Mouse (Mus musculus): ENCODE measurements around the gene Dock4. TPM values are rescaled to one million over a fixed set of nuclear protein-coding genes. Genes with fewer than 3 reads are reported as not detected.

The Dock4 gene
- polyA plus RNA-seq, 1 experiment from 2014 or later = 12.6 TPM

DNA sequence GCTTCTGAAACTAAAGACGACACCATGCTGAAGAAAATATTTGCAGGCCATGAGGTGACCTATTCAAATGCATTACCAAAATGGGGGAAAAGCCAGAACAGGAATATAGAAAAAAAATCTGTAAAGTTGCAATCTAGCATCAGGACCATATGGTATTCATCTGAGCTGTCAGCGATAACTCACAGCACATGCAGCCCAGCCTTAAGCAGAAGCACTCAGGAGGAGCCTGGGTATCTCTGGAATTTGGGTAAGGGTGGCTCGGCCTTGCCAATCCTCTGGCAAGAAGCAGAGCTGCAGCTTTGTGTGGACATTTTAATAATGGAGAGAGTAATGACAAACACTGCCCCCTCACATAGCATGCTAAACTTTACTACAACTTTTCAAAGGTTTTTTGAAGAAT lies 15.8 kb upstream of the Dock4 start:
- DNase-seq (ENCODE audit: low spot score, missing footprints) (no peak), ATAC-seq (ENCODE audit: low FRiP score) (no peak)
- 75% methylated on average over 3 of the region's 3 CpGs for WGBS
- no peak overlapping the region for H3K4me2 ChIP-seq
- no peak overlapping the region for H3K27ac ChIP-seq (ENCODE audit: low read depth, low read length)
- H3K36me3 ChIP-seq (ENCODE audit: control insufficient read depth, insufficient read depth, low read length) = no peaks in the 10 kb centered on the region
- H3K9ac ChIP-seq (ENCODE audit: low read length) = no peak overlapping the region
- no peak overlapping the region for H3K4me3 ChIP-seq (ENCODE audit: low read depth, low read length)
- H3K4me1 ChIP-seq (ENCODE audit: control insufficient read depth, insufficient read depth, low read length) = peaks cover 9% of the 10 kb centered on the region
- H3K27me3 ChIP-seq (ENCODE audit: control insufficient read depth, insufficient read depth, low read length) = no peaks in the 10 kb centered on the region
- no peaks in the 10 kb centered on the region for H3K9me3 ChIP-seq (ENCODE audit: control insufficient read depth, low read length)

DNA sequence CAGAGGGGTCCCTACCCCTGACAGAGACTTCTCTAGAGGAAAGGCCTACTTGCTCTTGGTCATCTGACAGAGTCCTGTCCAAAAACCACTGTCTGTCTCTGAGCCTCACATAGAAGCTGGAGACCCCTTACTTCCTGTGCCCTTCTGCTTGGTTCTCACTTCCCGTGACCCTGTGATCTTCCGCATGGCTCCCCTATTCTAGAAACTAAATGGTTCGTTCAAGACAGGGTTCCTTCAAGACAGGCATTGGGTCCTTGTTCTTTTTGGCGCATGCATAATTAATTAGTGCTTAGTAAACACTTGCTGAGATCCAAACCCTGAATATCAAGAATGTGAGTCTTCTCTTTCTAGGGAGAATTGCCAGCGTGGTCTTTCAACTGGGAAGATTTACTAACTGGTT lies 14.7 kb upstream of the Dock4 start:
- no peaks in the 10 kb centered on the region for H3K36me3 ChIP-seq (ENCODE audit: control insufficient read depth, insufficient read depth, low read length)
- H3K27ac ChIP-seq (ENCODE audit: low read depth, low read length) = no peak overlapping the region
- H3K4me2 ChIP-seq = no peak overlapping the region
- H3K4me1 ChIP-seq (ENCODE audit: control insufficient read depth, insufficient read depth, low read length) = peaks cover 9% of the 10 kb centered on the region
- WGBS = 50% methylated on average over 5 of the region's 5 CpGs
- no peak overlapping the region for H3K9ac ChIP-seq (ENCODE audit: low read length)
- H3K27me3 ChIP-seq (ENCODE audit: control insufficient read depth, insufficient read depth, low read length) = no peaks in the 10 kb centered on the region
- no peak overlapping the region for H3K4me3 ChIP-seq (ENCODE audit: low read depth, low read length)
- DNase-seq (ENCODE audit: low spot score, missing footprints) (no peak), ATAC-seq (ENCODE audit: low FRiP score) (peak; percentile 58; the same call in 1 of the 2 replicates)
- no peaks in the 10 kb centered on the region for H3K9me3 ChIP-seq (ENCODE audit: control insufficient read depth, low read length)

DNA sequence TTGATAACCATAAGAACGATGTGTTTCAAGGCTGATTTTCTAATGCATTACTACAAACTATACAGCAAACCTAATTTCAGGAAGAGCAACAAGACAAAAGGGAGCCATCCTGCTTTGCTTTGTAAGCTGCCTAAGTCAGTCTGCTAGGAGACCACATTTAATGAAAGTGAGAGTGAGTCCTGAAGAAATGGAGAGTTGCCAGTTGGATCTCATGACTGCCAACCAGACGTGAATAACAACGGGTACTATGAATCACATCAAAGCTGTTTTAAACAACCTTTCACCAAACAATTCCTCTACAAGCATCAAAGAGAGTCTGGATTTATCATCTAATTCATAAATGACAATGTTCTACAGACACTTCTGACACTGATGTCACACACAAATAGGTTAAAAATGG lies 11.7 kb upstream of the Dock4 start:
- Histone ChIP-seq H3K9ac (ENCODE audit: low read length) (no peak overlapping the region), H3K4me3 (ENCODE audit: low read depth, low read length) (no peak overlapping the region), H3K27ac (ENCODE audit: low read depth, low read length) (no peak overlapping the region), H3K27me3 (ENCODE audit: control insufficient read depth, insufficient read depth, low read length) (no peaks in the 10 kb centered on the region), H3K4me1 (ENCODE audit: control insufficient read depth, insufficient read depth, low read length) (peaks cover 16% of the 10 kb centered on the region), H3K36me3 (ENCODE audit: control insufficient read depth, insufficient read depth, low read length) (no peaks in the 10 kb centered on the region), H3K9me3 (ENCODE audit: control insufficient read depth, low read length) (no peaks in the 10 kb centered on the region), H3K4me2 (no peak overlapping the region)
- DNase-seq (ENCODE audit: low spot score, missing footprints) (no peak), ATAC-seq (ENCODE audit: low FRiP score) (no peak)
- 64% methylated on average over 3 of the region's 3 CpGs for WGBS

GRCm38 (mm10) chr12:40438049-40438448 lies 7.7 kb upstream of the Dock4 start:
- Histone ChIP-seq H3K4me2 (no peak overlapping the region), H3K4me3 (ENCODE audit: low read depth, low read length) (no peak overlapping the region), H3K9me3 (ENCODE audit: control insufficient read depth, low read length) (no peaks in the 10 kb centered on the region), H3K36me3 (ENCODE audit: control insufficient read depth, insufficient read depth, low read length) (no peaks in the 10 kb centered on the region), H3K27me3 (ENCODE audit: control insufficient read depth, insufficient read depth, low read length) (no peaks in the 10 kb centered on the region), H3K4me1 (ENCODE audit: control insufficient read depth, insufficient read depth, low read length) (peaks cover 9% of the 10 kb centered on the region), H3K9ac (ENCODE audit: low read length) (no peak overlapping the region), H3K27ac (ENCODE audit: low read depth, low read length) (no peak overlapping the region)
- ATAC-seq (ENCODE audit: low FRiP score) (no peak), DNase-seq (ENCODE audit: low spot score, missing footprints) (no peak)
- WGBS = 10% methylated on average over 2 of the region's 2 CpGs

GRCm38 (mm10) chr12:40445206-40445605 lies 546 bp upstream of the Dock4 start:
- H3K4me3 ChIP-seq (ENCODE audit: low read depth, low read length) = peak overlapping the region; percentile 63
- ATAC-seq (ENCODE audit: low FRiP score) = peak; percentile 2
- no peak overlapping the region for H3K27ac ChIP-seq (ENCODE audit: low read depth, low read length)
- DNase-seq (ENCODE audit: low spot score, missing footprints) = peak; percentile 94
- no peaks in the 10 kb centered on the region for H3K9me3 ChIP-seq (ENCODE audit: control insufficient read depth, low read length)
- peaks cover 14% of the 10 kb centered on the region for H3K4me1 ChIP-seq (ENCODE audit: control insufficient read depth, insufficient read depth, low read length)
- no peaks in the 10 kb centered on the region for H3K36me3 ChIP-seq (ENCODE audit: control insufficient read depth, insufficient read depth, low read length)
- peak overlapping the region; percentile 79 for H3K4me2 ChIP-seq
- peak overlapping the region; percentile 60 for H3K9ac ChIP-seq (ENCODE audit: low read length)
- no peaks in the 10 kb centered on the region for H3K27me3 ChIP-seq (ENCODE audit: control insufficient read depth, insufficient read depth, low read length)
- 1% methylated on average over 16 of the region's 16 CpGs for WGBS

- ATAC-seq (ENCODE audit: low FRiP score) = peak; percentile 54
- WGBS = under 1% methylated on average over 43 of the region's 44 CpGs
- no peaks in the 10 kb centered on the region for H3K36me3 ChIP-seq (ENCODE audit: control insufficient read depth, insufficient read depth, low read length)
These were observed 964 bp downstream of the Dock4 start for GRCm38 (mm10) chr12:40446450-40447381.

GRCm38 (mm10) chr12:40447561-40448355 lies 2.0 kb downstream of the Dock4 start:
- no peaks in the 10 kb centered on the region for H3K27me3 ChIP-seq (ENCODE audit: control insufficient read depth, insufficient read depth, low read length)
- H3K27ac ChIP-seq (ENCODE audit: low read depth, low read length) = no peak overlapping the region
- peak overlapping the region; percentile 89 for H3K4me2 ChIP-seq
- peak overlapping the region; percentile 90; the same call in 1 of the 2 replicates for H3K9ac ChIP-seq (ENCODE audit: low read length)
- no peak for DNase-seq (ENCODE audit: low spot score, missing footprints)
- peaks cover 14% of the 10 kb centered on the region for H3K4me1 ChIP-seq (ENCODE audit: control insufficient read depth, insufficient read depth, low read length)
- no peak for ATAC-seq (ENCODE audit: low FRiP score)
- H3K9me3 ChIP-seq (ENCODE audit: control insufficient read depth, low read length) = no peaks in the 10 kb centered on the region
- WGBS = 17% methylated on average over 10 of the region's 10 CpGs
- H3K36me3 ChIP-seq (ENCODE audit: control insufficient read depth, insufficient read depth, low read length) = no peaks in the 10 kb centered on the region
- H3K4me3 ChIP-seq (ENCODE audit: low read depth, low read length) = peak overlapping the region; percentile 63

More at GRCm38 (mm10) chr12:40446450-40447381, 964 bp downstream of the Dock4 start:
- peaks cover 14% of the 10 kb centered on the region for H3K4me1 ChIP-seq (ENCODE audit: control insufficient read depth, insufficient read depth, low read length)
- DNase-seq (ENCODE audit: low spot score, missing footprints) = peak; percentile 97
- peak overlapping the region; percentile 87 for H3K27ac ChIP-seq (ENCODE audit: low read depth, low read length)
- H3K4me3 ChIP-seq (ENCODE audit: low read depth, low read length) = peak overlapping the region; percentile 63
- H3K4me2 ChIP-seq = peak overlapping the region; percentile 89
- no peaks in the 10 kb centered on the region for H3K9me3 ChIP-seq (ENCODE audit: control insufficient read depth, low read length)
- no peaks in the 10 kb centered on the region for H3K27me3 ChIP-seq (ENCODE audit: control insufficient read depth, insufficient read depth, low read length)
- H3K9ac ChIP-seq (ENCODE audit: low read length) = peak overlapping the region; percentile 90

DNA sequence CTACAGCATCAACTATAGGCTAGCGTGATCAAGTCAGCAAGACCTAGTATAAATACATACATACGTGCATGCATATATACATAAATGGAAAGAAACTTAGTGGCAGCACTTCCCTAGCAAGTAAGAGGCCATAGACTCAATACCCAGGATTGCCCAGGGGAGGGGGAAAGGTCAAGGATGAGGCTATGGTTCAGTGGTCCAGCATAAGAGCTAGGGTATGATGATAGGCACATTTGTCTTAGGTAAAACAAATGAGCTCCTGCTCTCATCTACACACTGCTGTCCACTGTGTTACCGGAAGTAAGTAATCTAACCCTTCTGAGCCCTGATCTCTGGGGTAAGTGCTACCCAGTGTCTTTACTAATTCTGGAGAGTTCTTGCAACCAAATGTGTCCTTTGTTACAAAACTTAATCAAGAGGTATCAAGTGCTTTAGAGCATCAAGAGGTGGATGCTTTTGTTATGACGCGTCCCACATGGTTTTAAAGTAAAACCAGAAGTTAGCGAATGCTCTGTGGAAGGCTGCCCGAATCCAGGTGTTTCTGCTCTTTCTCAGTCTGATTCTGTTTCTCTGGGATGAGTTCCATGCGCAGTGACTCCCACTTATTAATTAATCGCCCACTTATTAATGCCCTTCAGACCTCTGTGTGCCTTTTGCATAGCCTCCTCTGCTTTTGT lies 3.5 kb downstream of the Dock4 start:
- Histone ChIP-seq H3K4me2 (no peak overlapping the region), H3K36me3 (ENCODE audit: control insufficient read depth, insufficient read depth, low read length) (no peaks in the 10 kb centered on the region), H3K27ac (ENCODE audit: low read depth, low read length) (no peak overlapping the region), H3K9me3 (ENCODE audit: control insufficient read depth, low read length) (no peaks in the 10 kb centered on the region), H3K27me3 (ENCODE audit: control insufficient read depth, insufficient read depth, low read length) (no peaks in the 10 kb centered on the region), H3K4me1 (ENCODE audit: control insufficient read depth, insufficient read depth, low read length) (peaks cover 14% of the 10 kb centered on the region), H3K9ac (ENCODE audit: low read length) (no peak overlapping the region), H3K4me3 (ENCODE audit: low read depth, low read length) (no peak overlapping the region)
- DNase-seq (ENCODE audit: low spot score, missing footprints) (no peak), ATAC-seq (ENCODE audit: low FRiP score) (no peak)
- 76% methylated on average over 9 of the region's 9 CpGs for WGBS

Measured in midbrain, embryonic 11.5 days (tissue).